Mouse (Mus musculus) gastrocnemius, postnatal 14 days (tissue): ENCODE measurements around the gene Itga7. TPM values are rescaled to one million over a fixed set of nuclear protein-coding genes. Genes with fewer than 3 reads are reported as not detected.

Experiments used
- DNase-seq: peaks from one replicate; pipeline ENCODE4 v3.0.0; 2021; ENCODE audit warnings: mixed read lengths
- intact Hi-C: fragments of 180-260 bp; cut with DNase I; formaldehyde crosslinking; loops from one replicate; pipeline ENCODE4 v1.15.1; 2025; ENCODE audit warnings: low total_unique reads
- total RNA-seq, 2 experiments: library from RNA; stranded (reverse); gene quantifications; 2 replicates each; pipeline ENCODE4 v1.2.3; 2021

Itga7 gene
- total RNA-seq, 2 experiments from 2014 or later, result 88.7 to 94.7 TPM

DNA sequence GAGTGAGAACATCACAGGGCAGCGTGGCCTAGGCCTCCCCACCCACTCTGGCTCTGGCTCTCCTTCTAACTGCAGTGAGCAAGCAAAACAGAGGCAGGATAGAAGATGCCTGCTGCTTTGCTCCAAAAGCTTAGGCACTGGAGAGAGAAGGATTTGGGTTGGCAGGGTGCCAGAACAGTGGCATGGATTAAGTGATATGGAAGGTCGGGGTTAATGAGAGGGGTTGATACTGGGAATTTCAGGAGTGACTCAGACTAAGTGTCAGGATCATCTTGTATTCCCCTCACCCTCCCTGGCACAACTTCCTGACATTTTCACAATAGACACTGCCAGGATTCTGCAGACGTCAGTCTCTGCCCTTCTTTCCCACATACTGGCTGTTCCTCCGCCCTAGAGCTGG is 5.3 kb upstream of the Itga7 start:
- DNase-seq, result no peak
- intact Hi-C loops, result no loop called here

DNA sequence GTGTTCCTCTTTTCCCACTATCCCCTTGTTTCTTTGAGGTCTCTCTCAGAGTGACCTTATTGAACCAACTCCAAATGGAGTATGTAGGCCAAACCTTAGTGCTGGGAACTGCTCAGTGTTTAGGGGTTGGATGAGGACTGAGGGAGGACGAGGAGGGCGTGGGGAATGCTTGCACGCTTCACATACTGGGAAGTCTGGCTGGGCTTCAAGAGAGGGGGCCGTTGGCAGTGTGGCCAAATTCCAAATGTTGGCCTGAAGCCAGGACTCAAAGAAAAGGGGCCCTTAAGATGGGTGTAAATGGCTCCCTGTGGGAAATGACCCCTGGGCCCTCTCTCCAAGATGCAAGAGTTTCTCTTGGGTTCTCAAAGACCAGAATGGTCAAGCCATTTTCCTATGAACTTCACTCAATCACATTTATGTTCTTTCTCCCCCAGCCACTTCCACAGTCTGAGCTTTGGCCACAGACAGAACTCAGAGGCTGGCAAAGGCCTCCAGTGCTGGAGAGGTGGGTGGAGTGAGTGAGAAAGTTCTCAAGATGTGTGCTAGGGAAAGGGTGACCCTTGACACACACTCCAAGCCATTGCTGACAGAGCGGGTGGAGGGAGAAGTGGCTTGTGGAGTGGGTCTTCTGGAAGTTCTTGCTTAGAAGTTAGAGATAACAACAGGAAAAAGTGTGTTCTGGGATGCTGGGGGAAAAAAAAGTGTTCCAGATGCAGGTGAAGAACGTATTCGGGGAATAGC is 3.8 kb upstream of the Itga7 start:
- intact Hi-C loops, result no loop called here
- no peak for DNase-seq

DNA sequence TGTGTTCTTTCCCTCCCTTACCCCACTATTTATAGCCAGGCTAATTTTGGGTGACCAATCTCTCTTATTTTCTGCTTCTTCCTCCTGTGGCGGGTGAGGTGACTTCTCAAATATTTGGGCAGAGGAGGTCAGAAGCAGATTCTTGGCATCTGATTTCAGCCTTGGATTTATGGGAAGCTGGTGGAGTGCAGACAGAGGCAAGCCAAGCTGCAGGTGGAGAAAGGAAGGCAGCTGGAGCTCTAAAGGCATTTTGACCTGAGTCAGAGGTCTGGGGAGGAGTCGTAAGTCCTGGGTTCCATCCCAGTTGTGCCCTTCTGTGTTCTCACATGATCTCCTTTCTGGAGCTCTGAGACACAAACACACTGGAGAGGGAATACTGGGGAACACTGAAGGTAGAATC is 2.2 kb upstream of the Itga7 start:
- DNase-seq, result no peak
- intact Hi-C loops, result no loop called here

DNA sequence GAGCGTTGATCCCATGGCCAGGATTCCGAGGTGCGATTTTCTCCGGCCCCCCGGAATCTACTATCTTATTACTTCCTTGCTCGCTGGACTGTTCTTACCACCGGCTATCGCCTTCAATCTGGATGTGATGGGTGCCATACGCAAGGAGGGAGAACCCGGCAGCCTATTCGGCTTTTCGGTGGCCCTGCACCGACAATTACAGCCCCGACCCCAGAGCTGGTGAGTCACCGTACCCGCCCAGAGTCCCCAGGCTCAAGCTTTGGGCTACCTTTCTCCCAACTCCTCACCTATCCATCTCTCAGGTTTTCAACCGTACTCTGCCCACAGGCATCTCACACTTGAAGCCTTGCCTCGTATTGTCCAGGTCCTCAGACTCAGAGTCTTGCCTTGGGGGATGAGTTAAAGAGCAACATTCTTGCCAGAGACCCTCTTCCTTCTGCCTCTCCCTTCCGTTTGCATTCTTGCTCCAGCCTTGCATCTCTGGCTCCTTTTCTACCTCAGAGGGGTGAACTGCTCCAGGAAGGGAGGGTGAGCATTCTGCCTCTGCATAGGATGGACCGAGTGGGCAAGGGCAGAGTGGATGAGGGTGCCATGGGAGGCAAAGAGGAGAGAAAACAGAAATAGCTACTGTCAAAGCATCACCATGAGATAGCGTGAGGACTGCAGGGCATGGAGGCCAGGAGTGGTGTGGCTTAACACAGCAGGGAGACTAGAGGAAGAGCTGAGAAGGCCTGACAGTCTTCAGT is 531 bp downstream of the Itga7 start:
- intact Hi-C loops, result no loop called here
- DNase-seq, result no peak

DNA sequence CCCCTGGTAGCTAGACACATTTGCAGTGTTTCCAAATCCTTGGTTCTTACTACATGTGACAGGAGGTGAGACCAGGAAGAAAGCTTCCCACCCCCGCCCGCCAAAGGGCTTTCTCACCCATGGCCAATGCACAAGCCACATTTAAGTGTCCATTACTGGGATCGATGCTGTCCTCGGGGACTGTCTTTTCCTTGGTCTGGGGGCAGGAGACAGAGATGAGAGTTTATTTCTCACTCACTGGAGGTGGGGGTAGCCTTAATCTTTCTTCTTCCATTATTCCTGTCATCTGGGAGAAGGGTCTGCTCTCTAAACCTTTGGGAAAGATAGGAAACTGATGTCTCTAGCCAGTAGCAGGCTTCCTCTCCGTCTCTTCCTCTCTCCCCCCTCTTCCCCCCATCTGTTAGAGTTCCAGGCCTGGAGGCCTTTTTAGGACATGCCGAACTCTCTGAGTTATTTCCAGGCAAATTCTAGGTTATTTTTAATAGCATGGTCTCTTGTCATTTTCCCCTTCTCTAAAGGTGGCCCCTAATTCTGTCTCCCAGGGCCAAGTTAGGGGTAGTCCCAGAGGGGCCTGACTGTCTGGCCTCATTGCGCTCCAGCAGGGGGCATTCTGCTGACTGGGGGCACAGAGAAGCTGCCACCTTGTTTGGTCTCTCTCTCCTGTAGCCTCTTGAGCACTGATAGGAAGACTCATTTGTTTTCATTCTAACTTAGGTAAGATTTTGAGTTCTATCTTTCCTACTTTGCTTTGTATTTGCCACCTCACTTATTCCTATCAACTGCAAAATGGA is 1.6 kb downstream of the Itga7 start:
- DNase-seq, result no peak
- intact Hi-C loops, result no loop called here

DNA sequence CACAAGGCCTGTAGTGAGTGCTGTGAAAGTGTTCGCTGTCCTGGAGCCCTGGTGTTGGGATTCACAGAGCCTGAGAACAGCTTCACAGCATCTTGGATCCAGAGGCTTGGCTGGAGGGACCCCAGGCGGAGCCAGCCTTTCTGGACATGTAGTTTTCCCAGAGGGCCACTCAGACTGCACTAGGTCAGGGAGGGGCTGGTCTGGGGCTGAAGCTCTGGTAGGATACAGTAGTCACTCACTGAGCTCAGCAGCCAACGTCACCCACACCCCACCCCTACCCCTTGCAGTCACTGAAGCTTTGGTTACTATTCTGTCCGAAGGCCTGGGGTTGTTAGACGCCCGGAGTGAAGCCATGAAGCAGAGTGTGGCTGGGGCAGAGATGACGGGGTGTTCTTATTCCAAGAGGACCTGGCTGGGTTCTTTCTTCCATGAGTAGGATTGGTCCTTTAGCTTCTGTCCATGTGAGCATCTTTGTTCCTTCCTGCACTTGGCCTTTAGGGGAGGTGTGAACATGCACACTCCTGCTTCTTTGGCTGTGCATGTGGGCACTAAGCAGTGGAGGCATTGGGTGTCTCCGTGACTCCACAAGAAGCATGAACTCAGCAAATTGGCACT is 2.3 kb downstream of the Itga7 start:
- peak; percentile 66 for DNase-seq
- intact Hi-C loops, result no loop called here

DNA sequence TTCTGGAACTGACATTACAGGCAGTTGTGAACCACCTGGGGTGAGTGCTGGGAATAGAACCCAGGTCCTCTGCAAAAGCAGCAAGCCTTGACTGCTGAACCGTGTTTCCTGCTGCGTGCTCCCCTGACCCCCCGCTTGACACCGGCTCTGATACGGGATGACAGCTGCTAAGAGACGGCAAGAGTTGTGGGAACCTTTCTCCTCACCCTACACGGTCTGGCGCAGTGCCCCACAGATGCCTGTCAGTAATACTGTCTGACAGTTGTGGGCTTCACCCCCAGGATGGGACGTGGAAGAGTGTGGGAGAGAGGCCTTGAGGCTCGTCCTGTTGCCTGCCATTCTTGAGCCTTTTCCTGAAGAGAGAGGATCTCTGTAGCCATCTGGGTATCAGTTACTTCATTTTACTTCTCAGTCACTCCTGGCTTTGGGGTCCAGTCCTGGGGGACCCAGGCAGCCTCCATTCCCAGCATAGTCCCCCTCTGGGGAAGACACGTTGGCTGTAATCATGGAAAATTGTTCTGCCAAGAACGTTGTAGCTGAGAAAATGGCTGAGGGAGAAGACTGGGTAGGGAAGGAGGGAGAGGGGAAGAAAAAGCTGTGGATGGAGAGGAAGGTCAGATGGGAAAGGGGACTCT is 4.3 kb downstream of the Itga7 start:
- peak; percentile 79 for DNase-seq
- intact Hi-C loops, result no loop called here

DNA sequence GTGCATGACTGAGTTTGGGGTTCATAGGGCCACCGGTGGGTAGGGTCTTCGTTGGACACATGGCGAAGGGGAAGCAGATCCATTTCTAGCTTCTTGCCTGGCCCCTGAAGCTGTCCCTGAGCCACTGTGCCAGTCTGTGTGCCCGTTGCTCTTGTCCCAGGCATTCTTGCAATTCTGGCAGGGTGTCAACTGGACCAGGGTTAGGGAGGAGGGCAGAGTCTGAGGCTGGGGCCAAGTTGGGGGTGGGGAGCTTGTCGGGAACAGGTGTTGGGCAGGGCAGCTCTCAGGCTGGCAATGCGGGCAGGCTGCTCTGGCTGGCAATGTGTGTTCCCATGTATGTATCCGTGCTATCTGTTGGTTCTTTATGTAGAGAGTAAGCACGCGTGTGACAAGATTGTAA is 4.8 kb downstream of the Itga7 start:
- intact Hi-C loops, result no loop called here

DNA sequence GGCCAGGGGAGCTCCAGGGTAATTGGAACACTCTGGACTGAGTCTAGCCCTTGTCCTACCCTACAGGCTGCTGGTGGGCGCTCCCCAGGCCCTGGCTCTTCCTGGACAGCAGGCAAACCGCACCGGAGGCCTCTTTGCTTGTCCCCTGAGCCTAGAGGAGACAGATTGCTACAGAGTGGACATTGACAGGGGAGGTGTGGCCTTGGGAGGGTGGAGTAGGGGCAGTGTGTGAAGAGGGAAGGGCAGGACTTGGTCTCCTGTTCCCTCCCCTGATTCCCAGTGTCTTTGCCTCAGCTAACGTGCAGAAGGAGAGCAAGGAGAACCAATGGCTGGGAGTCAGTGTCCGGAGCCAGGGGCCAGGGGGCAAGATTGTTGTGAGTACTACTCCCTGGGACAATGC is 5.4 kb downstream of the Itga7 start:
- intact Hi-C loops, result no loop called here
- DNase-seq, result no peak

More for the DNA sequence above, 4.8 kb downstream of the Itga7 start:
- DNase-seq, result peak; percentile 93

DNA sequence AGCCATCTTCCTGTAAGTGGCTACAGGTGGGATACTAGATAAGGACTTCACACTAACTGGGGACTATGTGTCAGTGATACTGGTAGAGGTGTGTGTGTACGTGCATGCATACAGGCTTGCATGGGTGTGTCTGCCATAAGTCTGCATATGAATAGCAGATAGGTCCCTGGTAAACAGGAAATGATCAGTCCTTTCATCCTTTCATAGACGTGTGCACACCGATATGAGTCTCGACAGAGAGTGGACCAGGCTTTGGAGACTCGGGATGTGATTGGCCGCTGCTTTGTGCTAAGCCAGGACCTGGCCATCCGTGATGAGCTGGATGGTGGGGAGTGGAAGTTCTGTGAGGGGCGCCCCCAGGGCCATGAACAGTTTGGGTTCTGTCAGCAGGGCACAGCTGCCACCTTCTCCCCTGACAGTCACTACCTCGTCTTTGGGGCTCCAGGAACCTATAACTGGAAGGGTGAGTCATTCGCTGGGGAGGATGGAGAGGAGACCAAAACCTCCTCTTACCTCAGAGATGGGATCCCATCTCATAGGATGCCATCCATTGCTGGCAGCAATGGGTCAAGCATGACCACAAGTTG is 7.0 kb downstream of the Itga7 start:
- intact Hi-C loops, result no loop called here
- DNase-seq, result no peak

DNA sequence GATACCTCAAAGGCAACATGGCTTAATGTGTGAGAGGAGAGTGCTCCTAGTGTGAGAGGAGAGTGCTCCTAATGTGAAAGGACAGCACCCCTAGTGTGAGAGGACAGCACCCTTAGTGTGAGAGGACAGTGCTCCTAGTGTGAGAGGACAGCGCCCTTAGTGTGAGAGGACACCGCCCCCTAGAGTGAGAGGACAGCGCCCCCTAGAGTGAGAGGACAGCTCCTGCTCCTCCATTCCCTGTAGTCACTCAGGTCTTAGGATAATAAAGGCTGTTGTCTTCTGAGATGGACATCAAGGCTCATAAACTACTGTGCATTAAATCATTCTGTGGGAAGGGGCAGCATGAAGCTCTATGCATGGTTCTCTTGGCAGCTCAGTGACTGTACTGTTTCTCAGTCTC is 12.1 kb downstream of the Itga7 start:
- DNase-seq, result peak; percentile 72
- intact Hi-C loops, result loop anchor here (5.0 kb wide), 1 partner anchor 33 kb away; no protein-coding TSS in a partner anchor

DNA sequence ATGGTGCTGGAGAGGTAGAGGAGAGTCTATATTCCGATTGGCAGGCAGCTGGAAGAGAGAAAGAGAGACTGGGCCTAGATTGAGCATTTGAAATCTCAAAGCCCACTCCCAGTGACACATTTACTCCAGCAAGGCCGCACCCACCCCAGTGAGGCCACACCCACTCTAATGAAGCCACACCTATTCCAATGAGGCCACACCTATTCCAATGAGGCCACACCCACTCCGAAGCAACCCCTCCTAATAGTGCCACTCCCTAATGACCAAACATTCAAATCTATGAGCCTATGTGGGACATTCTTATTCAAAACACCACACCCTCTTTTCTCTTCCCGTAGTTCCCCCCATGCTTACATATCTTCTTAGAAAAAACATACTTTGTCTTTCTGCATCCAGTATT is 13.9 kb downstream of the Itga7 start:
- intact Hi-C loops, result loop anchor here (5.0 kb wide), 1 partner anchor 35 kb away; no protein-coding TSS in a partner anchor
- no peak for DNase-seq

DNA sequence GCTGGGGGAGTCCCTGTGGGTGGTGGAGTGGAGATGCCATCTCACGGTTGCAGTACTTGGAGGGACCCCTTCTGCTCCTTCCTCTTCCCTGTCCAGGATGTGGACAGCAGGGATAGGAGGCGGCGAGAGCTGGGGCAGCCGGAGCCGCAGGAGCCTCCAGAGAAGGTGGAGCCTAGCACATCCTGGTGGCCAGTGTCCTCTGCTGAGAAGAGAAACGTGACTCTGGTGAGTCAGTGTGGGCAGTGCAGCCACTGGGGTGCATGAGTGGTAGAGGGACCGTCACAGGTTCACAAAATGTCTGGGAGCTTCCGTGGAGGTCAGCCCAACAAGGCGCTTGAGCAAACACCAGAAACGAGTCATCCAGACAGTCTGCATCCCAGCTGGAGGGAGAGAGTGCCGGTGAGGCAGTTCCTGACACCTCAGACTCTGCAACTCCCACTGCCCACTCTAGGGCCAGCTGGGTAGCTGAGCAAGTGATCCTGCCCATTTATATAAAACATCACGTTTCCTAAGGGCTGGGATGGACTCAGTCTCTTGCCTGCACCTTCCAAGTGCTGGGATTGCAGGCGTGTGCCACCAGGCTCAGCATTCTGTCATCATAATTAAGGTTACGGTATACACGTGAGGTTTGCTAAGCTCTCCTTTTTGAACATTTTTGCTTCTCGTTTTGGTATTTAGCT is 16.7 kb downstream of the Itga7 start:
- DNase-seq, result no peak
- intact Hi-C loops, result loop anchor here (10.0 kb wide), 1 partner anchor 106 kb away; no protein-coding TSS in a partner anchor

DNA sequence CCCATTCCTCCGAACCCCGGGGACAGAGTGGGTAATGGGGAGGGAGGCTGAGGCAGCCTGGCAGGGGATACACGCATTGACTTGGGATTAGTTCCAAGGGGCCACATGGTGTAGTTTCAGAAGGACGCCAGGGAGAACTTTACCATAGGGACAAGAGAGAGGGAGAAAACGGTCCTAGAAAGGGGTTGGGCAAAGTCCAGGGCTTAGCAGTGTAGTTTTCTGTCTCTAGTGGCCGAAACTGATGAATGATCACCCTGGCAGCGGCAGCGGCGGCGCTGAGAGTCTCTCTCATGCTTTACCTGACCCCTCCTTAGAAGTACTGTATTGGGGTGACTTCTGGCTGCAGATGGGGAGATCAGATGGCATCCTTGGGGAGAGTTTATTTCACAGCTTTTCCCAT is 24.7 kb downstream of the Itga7 start:
- DNase-seq, result no peak
- intact Hi-C loops, result loop anchor here (10.0 kb wide), 1 partner anchor 114 kb away; no protein-coding TSS in a partner anchor

DNA sequence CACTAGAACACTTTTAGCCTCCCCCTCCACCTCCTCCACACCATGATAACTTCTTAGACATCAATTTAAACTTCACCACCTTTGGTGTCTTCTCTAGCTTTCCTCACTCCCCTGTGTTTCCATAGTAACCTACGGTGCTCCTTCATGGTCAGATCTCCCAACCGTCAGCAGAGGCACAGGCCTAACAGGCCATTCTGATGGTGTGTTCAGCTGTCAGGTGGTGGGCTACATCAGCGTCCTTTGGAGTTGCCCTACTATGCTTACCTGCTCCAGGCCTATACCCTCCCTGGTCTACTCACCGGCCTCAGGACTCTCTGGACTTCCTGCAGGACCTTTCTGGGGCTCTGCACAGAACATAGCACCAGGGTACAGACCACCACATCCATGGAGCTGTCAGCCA is 26.5 kb downstream of the Itga7 start:
- intact Hi-C loops, result no loop called here

DNA sequence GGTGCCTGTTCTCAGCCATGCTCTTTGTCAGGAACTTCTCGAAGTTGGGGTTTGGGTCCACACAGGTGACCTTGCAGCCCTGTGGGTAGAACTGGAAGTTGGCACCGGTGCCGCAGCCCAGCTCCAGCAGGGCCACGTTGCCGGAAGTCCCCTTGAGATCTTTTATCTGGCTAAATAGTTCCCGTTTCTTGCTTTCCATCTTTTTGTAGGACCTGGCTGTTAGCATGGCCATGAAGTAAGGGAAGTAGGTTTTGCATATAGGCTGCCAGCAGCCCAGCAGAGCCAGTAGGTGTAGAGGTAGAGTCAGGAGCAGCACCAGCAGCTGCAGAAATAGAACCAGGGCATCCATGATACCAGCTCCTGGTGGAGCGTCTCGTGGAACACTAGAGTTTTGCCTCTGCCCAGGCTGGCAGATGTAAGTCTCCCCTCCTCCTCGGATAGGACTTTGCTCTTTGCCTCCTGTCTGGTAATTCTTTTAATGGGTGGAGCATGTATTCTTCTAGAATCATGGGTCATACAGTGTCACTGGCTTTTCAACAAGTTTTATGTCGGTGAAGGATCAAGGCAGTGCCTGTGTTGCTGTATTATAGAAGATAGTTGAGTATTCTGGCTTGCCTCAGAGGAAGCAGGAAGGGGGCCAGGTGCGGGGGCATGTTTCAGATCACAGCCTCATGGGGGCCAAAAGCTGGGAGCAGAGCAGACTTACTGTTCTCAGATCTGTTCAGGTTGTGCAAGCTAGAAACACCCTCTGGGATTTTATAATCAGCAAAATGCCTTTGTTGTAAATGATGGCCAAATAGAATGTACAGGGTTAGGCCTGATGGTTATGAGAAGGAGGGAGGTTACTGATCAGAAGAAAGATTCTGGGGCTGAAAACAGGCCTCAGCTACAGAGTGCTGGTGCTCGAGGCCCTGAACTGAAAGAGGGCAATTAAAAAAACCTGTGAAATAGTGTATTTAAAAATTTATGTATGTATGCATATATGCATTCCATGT is 27.3 kb downstream of the Itga7 start, which contains the start of gene Mettl7b:
TSS of gene Mettl7b (minus strand) at position 399 of the 995 bp plus-strand sequence.
- intact Hi-C loops, result no loop called here
- no peak for DNase-seq

More for the DNA sequence above, 26.5 kb downstream of the Itga7 start:
- no peak for DNase-seq

DNA sequence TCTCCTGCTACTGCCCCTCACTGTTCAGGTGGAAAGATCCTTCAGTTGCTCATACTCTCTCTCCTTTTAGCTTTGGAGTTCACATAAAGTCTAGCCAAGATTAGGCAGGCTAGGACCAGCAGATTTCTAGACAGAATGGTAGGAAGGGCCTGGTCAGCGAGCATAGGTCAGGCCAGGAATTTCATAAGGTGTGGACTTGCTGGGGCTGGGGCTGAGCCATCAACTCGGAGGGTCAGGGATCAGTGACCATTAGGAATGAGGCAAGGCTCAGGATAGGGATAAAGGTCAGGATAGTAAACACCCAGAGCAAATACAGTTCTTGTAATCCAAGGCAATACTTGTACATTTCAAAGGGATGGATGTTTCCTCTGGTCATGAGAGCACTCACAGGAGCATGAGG is 31.3 kb downstream of the Itga7 start:
- intact Hi-C loops, result no loop called here
- DNase-seq, result no peak
